Mouse (Mus musculus) ovary, adult 10 weeks (tissue): ENCODE measurements around the gene Galnt14. TPM values are rescaled to one million over a fixed set of nuclear protein-coding genes. Genes with fewer than 3 reads are reported as not detected.

ENCODE experiments used
- polyA plus RNA-seq: library from polyadenylated mRNA; stranded (reverse); fragments of 350-450 nt; fragmentation: Illumina TruSeq; extraction: RNeasy Lipid Tissue Mini Kit (QIAGEN cat#74804); gene quantifications from one replicate; pipeline ENCODE4 v1.2.3, GENCODE M21; 2014

Gene Galnt14
- polyA plus RNA-seq: not detected

DNA sequence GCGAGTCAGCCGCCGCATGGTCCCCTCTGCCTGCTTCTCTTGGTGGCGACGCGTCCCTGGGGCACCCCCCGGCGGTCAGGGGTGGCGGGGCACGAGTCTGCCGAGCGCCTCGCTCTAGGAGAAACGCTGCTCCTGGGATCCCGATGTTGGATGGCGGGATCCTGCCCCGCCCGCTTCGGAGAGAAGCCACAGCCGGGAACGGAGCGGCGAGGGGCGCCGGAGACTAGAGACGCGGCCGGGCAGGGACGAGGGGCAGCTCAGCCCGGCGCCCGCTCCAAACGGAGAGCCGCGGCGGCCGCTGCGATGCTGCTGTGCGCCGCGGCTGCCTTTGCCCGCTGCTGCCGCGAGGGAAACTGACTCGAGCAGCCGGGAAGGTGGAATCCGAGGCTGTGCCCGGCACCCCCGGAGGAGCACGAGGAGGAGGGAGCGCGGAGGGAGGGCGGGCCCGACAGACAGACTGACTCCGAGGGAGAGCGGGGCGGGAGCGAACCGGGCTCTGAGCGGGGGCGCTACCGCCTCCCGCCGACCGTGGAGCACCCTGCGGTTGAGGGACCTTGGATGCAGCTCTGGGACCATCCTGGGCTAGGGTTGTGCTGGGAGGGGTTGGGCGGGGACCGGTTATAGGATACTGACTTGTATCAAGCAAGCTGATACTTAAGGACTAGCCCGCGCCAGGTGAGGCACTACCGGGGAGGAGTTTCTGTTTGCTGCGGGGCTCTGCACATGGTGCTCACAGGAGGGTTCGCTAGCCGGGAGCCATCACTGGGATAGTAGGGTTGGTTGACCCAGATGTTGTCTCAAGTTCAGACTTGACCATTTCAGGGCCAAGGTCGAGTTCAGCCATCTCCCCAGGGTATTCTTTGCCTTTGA lies at the start of gene Galnt14:
Galnt14 (minus strand) TSS at position 412 of the 870 bp plus-strand sequence.

Other genes starting within 250 kb of the Galnt14 start
- 10.4 TPM for gene Ehd3, start 93.7 kb upstream of the Galnt14 start, polyA plus RNA-seq
- 19.3 TPM for gene Xdh, start 239.7 kb upstream of the Galnt14 start, polyA plus RNA-seq